Mouse (Mus musculus) erythroblast, embryonic 14.5 days (primary cell): ENCODE measurements around the gene Sptb. TPM values are rescaled to one million over a fixed set of nuclear protein-coding genes. Genes with fewer than 3 reads are reported as not detected.

Experiments used
- H3K27me3 ChIP-seq: 2 replicates; pipeline ENCODE4 v1.6.1; 2012; ENCODE audit warnings: inconsistent platforms; ENCODE audit not compliant: control insufficient read depth
- H3K36me3 ChIP-seq: 2 replicates; pipeline ENCODE4 v1.6.1; 2012; ENCODE audit warnings: mild to moderate bottlenecking, inconsistent platforms; ENCODE audit not compliant: control insufficient read depth
- H3K4me1 ChIP-seq: 2 replicates; pipeline ENCODE4 v1.6.1; 2012; ENCODE audit warnings: inconsistent platforms; ENCODE audit not compliant: control insufficient read depth
- H3K4me3 ChIP-seq: replicated peaks from 2 replicates; pipeline ENCODE3; 2012; ENCODE audit warnings: moderate library complexity, mild to moderate bottlenecking, inconsistent platforms
- H3K9me3 ChIP-seq: 2 replicates; pipeline ENCODE4 v1.6.1; 2012; ENCODE audit warnings: low read length, inconsistent platforms, mixed read lengths; ENCODE audit not compliant: control insufficient read depth
- GATA1 ChIP-seq: IDR thresholded peaks from 2 replicates; pipeline ENCODE4 v1.6.1; 2012; ENCODE audit warnings: low read length, inconsistent platforms, mixed read lengths
- TAL1 ChIP-seq: IDR thresholded peaks from 3 replicates; pipeline ENCODE4 v1.6.1; 2012; ENCODE audit warnings: low read length, inconsistent platforms, mixed read lengths
- polyA plus RNA-seq: library from polyadenylated mRNA; stranded (reverse); fragments of >175 nt; gene quantifications from 2 replicates; pipeline ENCODE4 v1.2.3, GENCODE M21; 2012

Sptb gene
- polyA plus RNA-seq, 1 experiment, result 204 TPM

DNA sequence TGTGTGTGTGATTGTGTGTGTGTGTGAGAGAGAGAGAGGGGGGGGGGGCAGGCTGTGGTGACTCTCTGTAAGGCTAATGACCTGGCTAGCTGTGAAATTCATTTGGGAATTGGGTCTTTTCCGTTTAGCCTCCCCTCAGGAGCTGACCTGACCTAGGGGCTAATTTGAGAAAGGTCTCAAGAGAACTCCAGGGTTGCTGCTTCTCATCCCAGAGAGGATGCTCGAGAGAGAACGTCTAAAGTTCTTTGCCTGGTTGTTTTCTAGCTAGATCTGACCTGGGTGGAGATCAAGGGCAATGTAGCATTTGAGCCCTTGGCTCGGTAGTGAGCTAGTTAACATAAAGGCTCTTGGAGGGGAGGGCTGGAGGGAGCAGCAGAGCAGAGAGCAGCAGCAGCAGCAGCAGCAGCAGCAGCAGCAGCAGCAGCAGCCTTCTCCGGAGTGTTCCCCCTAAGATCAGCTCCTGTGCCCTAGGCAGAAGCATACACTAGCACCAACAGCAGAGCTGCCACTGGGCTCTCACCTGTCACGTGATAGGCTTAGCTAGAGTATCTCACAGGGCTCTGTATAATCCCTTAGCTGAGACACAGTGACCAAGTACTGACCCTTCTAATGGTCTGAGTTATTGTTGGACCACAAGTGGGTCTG lies 153.5 kb downstream of the Sptb start:
- Histone ChIP-seq H3K27me3 (peaks cover 2% of the 10 kb centered on the region; the same call in 1 of the 2 replicates), H3K9me3 (no peaks in the 10 kb centered on the region), H3K4me1 (peaks cover 4% of the 10 kb centered on the region), H3K36me3 (peaks cover 6% of the 10 kb centered on the region; the same call in 1 of the 2 replicates), H3K4me3 (no peak overlapping the region)
- TF ChIP-seq GATA1 (no peak), TAL1 (no peak)

DNA sequence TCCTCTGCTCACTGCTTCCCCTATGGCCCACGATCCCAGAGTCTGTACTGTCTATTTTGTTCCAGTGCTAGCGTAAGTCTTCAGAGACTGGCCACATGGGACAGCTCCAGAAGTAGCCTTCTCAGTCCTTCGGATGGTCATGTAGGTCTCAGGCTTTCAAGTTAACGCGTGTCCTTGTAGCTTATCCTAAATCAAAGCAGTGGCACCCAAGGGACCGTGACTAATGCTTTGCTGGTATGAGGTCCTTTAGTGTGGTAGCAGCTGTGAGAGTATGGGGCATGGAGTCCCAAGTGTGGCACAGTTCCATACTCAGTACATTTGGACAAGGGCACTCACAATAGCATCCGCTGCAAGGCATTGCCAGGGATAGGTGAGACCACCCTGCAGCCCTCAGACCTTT lies 154.2 kb downstream of the Sptb start:
- Histone ChIP-seq H3K27me3 (peaks cover 2% of the 10 kb centered on the region; the same call in 1 of the 2 replicates), H3K36me3 (peaks cover 6% of the 10 kb centered on the region; the same call in 1 of the 2 replicates)

DNA sequence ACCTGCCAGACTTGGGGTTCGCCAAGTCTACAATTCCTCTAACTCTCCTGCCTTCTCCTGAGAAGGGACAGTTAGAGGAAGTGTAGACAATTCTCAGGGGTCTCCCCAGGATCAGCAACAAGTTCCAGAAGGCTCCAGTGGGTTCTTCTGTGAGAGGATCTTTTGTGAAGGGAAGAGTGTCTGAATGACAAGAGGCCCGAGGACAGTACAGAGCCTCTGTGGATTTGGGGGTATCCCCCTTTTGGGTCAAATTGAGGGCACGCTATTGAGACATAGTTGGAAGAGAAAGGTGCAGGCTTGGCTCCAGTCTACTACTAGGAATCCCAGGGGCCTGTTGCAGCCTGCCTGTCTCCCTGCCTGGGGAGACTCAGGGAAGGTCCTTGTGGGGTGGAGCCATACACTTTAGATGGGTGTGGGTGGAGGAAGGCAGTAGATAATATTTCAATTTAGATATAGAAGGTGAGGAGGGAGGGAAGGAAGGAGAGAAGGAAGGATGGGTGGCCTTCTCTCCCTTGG lies 155.4 kb downstream of the Sptb start:
- Histone ChIP-seq H3K27me3 (peaks cover 2% of the 10 kb centered on the region; the same call in 1 of the 2 replicates), H3K4me1 (peaks cover 4% of the 10 kb centered on the region), H3K4me3 (no peak overlapping the region), H3K36me3 (peaks cover 1% of the 10 kb centered on the region; the same call in 1 of the 2 replicates), H3K9me3 (no peaks in the 10 kb centered on the region)
- TF ChIP-seq TAL1 (no peak), GATA1 (no peak)

More for the DNA sequence above, 154.2 kb downstream of the Sptb start:
- TF ChIP-seq TAL1 (no peak), GATA1 (no peak)
- no peak overlapping the region for H3K4me3 ChIP-seq
- H3K4me1 ChIP-seq, result peaks cover 4% of the 10 kb centered on the region
- no peaks in the 10 kb centered on the region for H3K9me3 ChIP-seq

DNA sequence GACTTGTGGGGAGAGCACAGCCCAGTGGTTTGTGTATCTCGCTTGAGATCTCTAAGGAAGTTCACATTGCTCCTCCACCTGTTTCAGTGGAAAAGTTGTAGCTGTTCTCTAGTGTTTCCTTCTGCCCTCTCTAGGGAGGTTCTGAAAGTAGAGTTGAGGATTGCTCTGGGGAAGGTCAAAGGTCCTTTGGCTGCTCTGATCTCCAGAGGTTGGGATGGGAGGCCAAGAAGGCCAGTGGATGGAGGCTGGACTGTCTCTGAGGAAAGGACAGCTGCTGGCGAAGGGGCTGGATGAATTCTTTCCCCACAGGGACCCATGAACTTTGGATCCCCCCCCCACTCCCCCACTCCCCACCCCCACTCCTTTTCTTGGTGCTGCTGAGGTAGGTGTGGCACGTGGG lies 156.0 kb downstream of the Sptb start:
- H3K9me3 ChIP-seq, result no peaks in the 10 kb centered on the region
- H3K27me3 ChIP-seq, result peaks cover 5% of the 10 kb centered on the region; the same call in 1 of the 2 replicates
- H3K4me3 ChIP-seq, result no peak overlapping the region
- no peaks in the 10 kb centered on the region for H3K36me3 ChIP-seq
- TF ChIP-seq GATA1 (no peak), TAL1 (no peak)
- H3K4me1 ChIP-seq, result peaks cover 4% of the 10 kb centered on the region

DNA sequence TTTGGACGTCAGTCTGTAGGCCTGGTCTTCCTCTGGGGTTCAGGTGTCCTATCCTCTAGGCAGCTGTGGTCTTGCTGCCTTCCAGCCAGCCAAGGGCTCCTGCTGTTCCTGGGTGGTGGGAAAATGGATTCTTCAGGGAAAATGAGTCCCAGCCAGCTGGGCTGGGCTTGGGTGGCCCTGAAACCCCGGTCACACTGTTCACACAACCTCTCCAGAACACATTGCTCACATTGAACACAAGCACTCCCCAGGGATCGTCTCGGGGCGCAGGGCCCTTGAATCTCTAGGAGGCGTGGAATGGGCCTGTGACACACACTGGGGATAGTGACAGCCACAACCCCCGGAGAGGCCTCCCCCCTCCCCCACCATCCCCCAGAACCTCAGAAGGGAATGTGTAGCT lies 156.4 kb downstream of the Sptb start:
- Histone ChIP-seq H3K4me1 (peaks cover 4% of the 10 kb centered on the region), H3K9me3 (no peaks in the 10 kb centered on the region), H3K36me3 (no peaks in the 10 kb centered on the region), H3K4me3 (no peak overlapping the region), H3K27me3 (peaks cover 6% of the 10 kb centered on the region)
- TF ChIP-seq TAL1, result no peak
- TF ChIP-seq GATA1, result no peak

DNA sequence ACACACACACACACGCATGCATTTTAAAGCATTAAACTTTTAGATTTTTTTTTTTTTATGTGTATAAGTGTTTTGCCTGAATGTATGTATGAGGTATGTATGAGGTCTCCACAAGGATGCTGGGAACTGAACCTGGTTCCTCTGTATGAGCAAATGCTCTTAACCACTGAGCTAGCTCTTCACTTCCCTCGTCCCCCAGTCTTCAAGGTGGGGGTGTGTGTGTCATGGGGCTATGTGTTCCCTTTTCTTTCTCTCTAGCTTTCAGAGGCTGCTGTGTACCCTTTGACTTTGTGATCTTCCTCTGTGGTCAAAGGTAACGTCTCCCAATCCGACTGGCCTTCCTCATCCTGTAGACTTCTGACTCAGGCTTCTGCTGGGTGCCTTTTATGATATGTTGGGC lies 157.4 kb downstream of the Sptb start:
- TF ChIP-seq GATA1 (no peak), TAL1 (no peak)
- peaks cover 4% of the 10 kb centered on the region for H3K4me1 ChIP-seq
- H3K36me3 ChIP-seq, result no peaks in the 10 kb centered on the region
- no peak overlapping the region for H3K4me3 ChIP-seq
- H3K9me3 ChIP-seq, result no peaks in the 10 kb centered on the region
- H3K27me3 ChIP-seq, result peaks cover 15% of the 10 kb centered on the region

DNA sequence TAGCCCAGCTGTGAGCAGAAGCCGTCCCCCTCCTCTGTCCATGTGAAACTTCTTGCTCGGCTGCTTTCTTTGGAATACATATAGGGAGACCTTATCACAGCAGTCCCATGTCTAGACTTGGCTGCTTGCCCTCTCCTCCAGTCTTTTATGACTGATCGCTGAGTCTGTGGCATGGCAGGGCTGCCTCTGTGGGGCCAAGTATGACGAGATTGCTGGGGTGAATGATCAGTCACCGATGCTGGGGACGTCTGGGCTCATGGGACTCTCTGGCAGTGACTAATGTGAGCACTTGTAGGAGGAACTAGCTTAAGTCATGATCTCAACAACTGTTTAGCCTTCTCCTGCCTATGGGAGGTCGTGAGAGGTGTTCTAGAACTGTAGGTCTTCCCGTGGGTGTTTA lies 158.0 kb downstream of the Sptb start:
- H3K4me1 ChIP-seq, result peaks cover 4% of the 10 kb centered on the region
- no peak for TF ChIP-seq GATA1
- TF ChIP-seq TAL1, result no peak
- peaks cover 21% of the 10 kb centered on the region for H3K27me3 ChIP-seq

DNA sequence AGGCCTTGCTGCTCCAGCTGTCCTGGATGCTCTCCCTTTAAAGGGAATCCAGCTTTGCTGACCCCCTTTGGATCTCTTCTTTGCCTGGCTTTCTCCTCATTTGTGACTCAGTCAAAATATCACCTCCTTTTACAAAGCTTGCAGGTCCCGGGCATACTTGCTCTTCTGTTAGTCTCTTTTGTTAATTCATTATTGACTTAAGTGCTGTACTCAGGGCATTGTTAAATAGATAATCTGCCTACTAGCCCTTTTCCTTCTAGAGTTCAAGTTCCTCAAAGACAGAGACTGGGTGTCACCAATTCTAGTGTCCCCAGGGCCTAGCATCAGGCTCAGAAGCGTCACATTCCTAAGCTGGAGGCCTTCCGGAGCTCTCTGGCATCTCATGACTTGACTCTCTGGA lies 161.1 kb downstream of the Sptb start:
- TF ChIP-seq TAL1, result no peak
- TF ChIP-seq GATA1, result no peak
- Histone ChIP-seq H3K9me3 (no peaks in the 10 kb centered on the region), H3K4me1 (no peaks in the 10 kb centered on the region), H3K4me3 (no peak overlapping the region), H3K27me3 (peaks cover 36% of the 10 kb centered on the region), H3K36me3 (no peaks in the 10 kb centered on the region)

More for the DNA sequence above, 158.0 kb downstream of the Sptb start:
- Histone ChIP-seq H3K36me3 (no peaks in the 10 kb centered on the region), H3K4me3 (no peak overlapping the region), H3K9me3 (no peaks in the 10 kb centered on the region)

DNA sequence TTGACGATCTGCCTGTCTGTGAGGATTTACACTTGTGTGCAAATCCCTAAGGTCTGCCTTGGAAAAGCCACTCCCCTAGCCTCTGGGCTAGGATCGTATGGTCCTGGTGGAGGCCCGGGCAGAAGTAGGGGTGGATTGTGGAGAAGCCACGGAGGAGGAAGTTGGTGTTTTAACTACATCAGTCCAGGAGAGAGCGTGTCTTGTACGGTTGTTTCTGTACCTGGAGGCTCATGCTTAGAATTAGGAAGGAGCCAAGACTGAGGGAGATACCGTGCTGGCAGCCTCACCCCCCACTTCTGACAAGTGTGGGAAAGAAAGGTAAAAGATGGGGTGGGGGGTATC lies 162.3 kb downstream of the Sptb start:
- Histone ChIP-seq H3K36me3 (no peaks in the 10 kb centered on the region), H3K4me3 (no peak overlapping the region), H3K27me3 (peaks cover 36% of the 10 kb centered on the region), H3K9me3 (no peaks in the 10 kb centered on the region), H3K4me1 (no peaks in the 10 kb centered on the region)
- TF ChIP-seq TAL1, result no peak
- TF ChIP-seq GATA1, result no peak
